Comparison of ENCODE assay signal across 7 mouse cellular contexts in the genomic region with DNA sequence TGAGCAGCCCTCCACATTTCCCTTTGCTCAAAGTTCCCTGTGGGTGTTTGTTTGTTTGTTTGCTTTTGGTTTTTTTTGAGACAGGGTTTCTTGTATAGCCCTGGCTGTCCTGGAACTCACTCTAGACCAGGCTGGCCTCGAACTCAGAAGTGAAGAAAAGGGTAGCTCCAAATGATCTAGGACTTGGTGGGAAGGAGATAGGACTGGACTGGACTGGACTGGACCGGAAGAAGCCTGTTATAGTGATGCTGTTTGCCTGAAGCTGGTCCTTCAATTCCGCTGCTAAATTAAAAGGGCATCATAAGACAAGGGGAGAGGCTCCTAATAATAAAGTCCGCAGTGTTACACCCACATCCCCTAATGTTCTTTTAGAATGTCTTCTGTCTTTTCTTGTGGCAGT. TPM values are rescaled to one million over a fixed set of nuclear protein-coding genes. Genes with fewer than 3 reads are reported as not detected.
A peak's percentile ranks its signal among the peaks of the same experiment; 100 is the strongest.
DNase-seq lines count a peak whose midpoint lies in the region; ATAC-seq and TF ChIP-seq lines count a peak whose summit lies in the region.

No protein-coding gene starts in this region.

- no peaks in the 10 kb centered on the region for H3K27me3 ChIP-seq in lung, embryonic 16.5 days (ENCODE audit: control insufficient read depth, insufficient read depth, low read depth, low read length)
- no peaks in the 10 kb centered on the region for H3K27me3 ChIP-seq in embryonic facial prominence, embryonic 13.5 days
- no peaks in the 10 kb centered on the region for H3K27me3 ChIP-seq in intestine, postnatal 0 days (replicated peaks; ENCODE audit: control insufficient read depth, insufficient read depth, low read length)
- H3K27me3 ChIP-seq in small intestine, adult 2 months (ENCODE audit: control insufficient read depth, insufficient read depth, low read length) = no peaks in the 10 kb centered on the region

- peak overlapping the region; percentile 69 for H3K4me3 ChIP-seq in lung, embryonic 16.5 days (ENCODE audit: low read length)
- peak overlapping the region; percentile 67 for H3K4me3 ChIP-seq in embryonic facial prominence, embryonic 13.5 days
- H3K4me3 ChIP-seq in intestine, postnatal 0 days (ENCODE audit: low read depth, low read length) = peak overlapping the region; percentile 61
- H3K4me3 ChIP-seq in small intestine, adult 2 months (ENCODE audit: low read depth, low read length) = peak overlapping the region; percentile 65

- WGBS in lung, embryonic 16.5 days = 50% methylated on average over 4 of the region's 4 CpGs
- 67% methylated on average over 4 of the region's 4 CpGs for WGBS in embryonic facial prominence, embryonic 13.5 days
- 70% methylated on average over 4 of the region's 4 CpGs for WGBS in intestine, postnatal 0 days
- WGBS in small intestine, adult 2 months = 52% methylated on average over 4 of the region's 4 CpGs

- H3K27ac ChIP-seq in lung, embryonic 16.5 days (ENCODE audit: low read length) = peak overlapping the region; percentile 98
- H3K27ac ChIP-seq in embryonic facial prominence, embryonic 13.5 days = peak overlapping the region; percentile 94
- H3K27ac ChIP-seq in intestine, postnatal 0 days (ENCODE audit: low read depth, low read length) = peak overlapping the region; percentile 97
- no peak overlapping the region for H3K27ac ChIP-seq in small intestine, adult 2 months (ENCODE audit: insufficient read depth, low read depth, low read length)

- DNase-seq in lung, postnatal 36 days = no peak
- no peak for DNase-seq in thymus, postnatal 36 days
- no peak for DNase-seq in layer of hippocampus, postnatal 25 days (ENCODE audit: extremely low spot score in 1 of 2, low spot score in 1 of 2)

- H3K4me2 ChIP-seq in lung, embryonic 16.5 days (ENCODE audit: low read depth, low read length) = peak overlapping the region; percentile 64
- peak overlapping the region; percentile 57 for H3K4me2 ChIP-seq in embryonic facial prominence, embryonic 13.5 days
- H3K4me2 ChIP-seq in intestine, postnatal 0 days (replicated peaks; ENCODE audit: low read depth) = peak overlapping the region; percentile 72

- TF ChIP-seq CTCF in intestine, postnatal 0 days (IDR thresholded peaks at IDR 0.05; ENCODE audit: low read depth) = no peak
- TF ChIP-seq CTCF in small intestine, adult 2 months (IDR thresholded peaks at IDR 0.05; ENCODE audit: extremely low read depth, insufficient read length, insufficient replicate concordance, low read depth, low read length) = no peak

- ATAC-seq in lung, embryonic 16.5 days (ENCODE audit: low read depth) = peak; percentile 9; the same call in 1 of the 2 replicates
- no peak for ATAC-seq in embryonic facial prominence, embryonic 13.5 days (ENCODE audit: insufficient number of reproducible peaks, insufficient read depth, low FRiP score, low TSS enrichment, low read depth)
- ATAC-seq in intestine, postnatal 0 days = peak; percentile 15; the same call in 1 of the 2 replicates

- H3K4me1 ChIP-seq in lung, embryonic 16.5 days (replicated peaks; ENCODE audit: control insufficient read depth, insufficient read depth, low read length) = peaks cover 9% of the 10 kb centered on the region
- H3K4me1 ChIP-seq in embryonic facial prominence, embryonic 13.5 days = 0 out of 2 replicates have a peak, but pooled peaks cover 6% of the 10 kb centered on the region
- no peaks in the 10 kb centered on the region for H3K4me1 ChIP-seq in intestine, postnatal 0 days (replicated peaks; ENCODE audit: control insufficient read depth, insufficient read depth, low read length)
- no peaks in the 10 kb centered on the region for H3K4me1 ChIP-seq in small intestine, adult 2 months (ENCODE audit: control insufficient read depth, insufficient read depth, insufficient read length, low read length)

- no peak for TF ChIP-seq POLR2A in small intestine, adult 2 months (IDR thresholded peaks at IDR 0.05; ENCODE audit: low read depth, low read length)

- peak overlapping the region; percentile 84 for H3K9ac ChIP-seq in lung, embryonic 16.5 days (ENCODE audit: low read length)
- peak overlapping the region; percentile 84 for H3K9ac ChIP-seq in embryonic facial prominence, embryonic 13.5 days
- peak overlapping the region; percentile 83 for H3K9ac ChIP-seq in intestine, postnatal 0 days (ENCODE audit: low read depth, low read length)

- 0 out of 2 replicates have a peak, but pooled peaks cover 5% of the 10 kb centered on the region for H3K9me3 ChIP-seq in lung, embryonic 16.5 days (ENCODE audit: control insufficient read depth, low read length)
- H3K9me3 ChIP-seq in embryonic facial prominence, embryonic 13.5 days = no peaks in the 10 kb centered on the region
- H3K9me3 ChIP-seq in intestine, postnatal 0 days (ENCODE audit: control insufficient read depth) = no peaks in the 10 kb centered on the region

- H3K36me3 ChIP-seq in lung, embryonic 16.5 days (ENCODE audit: control insufficient read depth, insufficient read depth, low read length) = peaks cover 13% of the 10 kb centered on the region; the same call in 1 of the 2 replicates
- peaks cover 4% of the 10 kb centered on the region; the same call in 1 of the 2 replicates for H3K36me3 ChIP-seq in embryonic facial prominence, embryonic 13.5 days
- peaks cover 5% of the 10 kb centered on the region; the same call in 1 of the 2 replicates for H3K36me3 ChIP-seq in intestine, postnatal 0 days (ENCODE audit: control insufficient read depth, insufficient read depth)
- H3K36me3 ChIP-seq in small intestine, adult 2 months (ENCODE audit: control insufficient read depth, insufficient read depth, low read length) = 0 out of 2 replicates have a peak, but pooled peaks cover 2% of the 10 kb centered on the region

RNA-seq across cellular contexts. Expression of gene Acot2, which starts 0.8 kb away (rescaled TPM):
- 40.9 and 43.6 TPM in 2 replicates for polyA plus RNA-seq in lung, embryonic 16.5 days (2015; fragmentation: Nextera tagmentation; extraction: Ambion mirVana)
- 20.8 and 22.9 TPM in 2 replicates for polyA plus RNA-seq in embryonic facial prominence, embryonic 13.5 days (2015; fragmentation: Nextera tagmentation; extraction: Ambion mirVana)
- 63.7 and 69.3 TPM in 2 replicates for polyA plus RNA-seq in intestine, postnatal 0 days (2015; fragmentation: Nextera tagmentation; extraction: Ambion mirVana)
- polyA plus RNA-seq in small intestine, adult 2 months (2012; rRNA removed) = 4.4 and 7.6 TPM in 2 replicates
- 10 to 100 TPM; 14.9 to 16.2 TPM for total RNA-seq in layer of hippocampus, postnatal 25 days (2021)

RNA-seq across cellular contexts. Expression of gene Heatr4, which starts 3.8 kb away (rescaled TPM):
- polyA plus RNA-seq in lung, embryonic 16.5 days (2015; fragmentation: Nextera tagmentation; extraction: Ambion mirVana) = not detected in 2 replicates
- polyA plus RNA-seq in embryonic facial prominence, embryonic 13.5 days (2015; fragmentation: Nextera tagmentation; extraction: Ambion mirVana) = not detected in 2 replicates
- 0.04 TPM in 1 of 2 replicates, not detected in the other for polyA plus RNA-seq in intestine, postnatal 0 days (2015; fragmentation: Nextera tagmentation; extraction: Ambion mirVana)
- not detected in 2 replicates for polyA plus RNA-seq in small intestine, adult 2 months (2012; rRNA removed)
- not detected for total RNA-seq in layer of hippocampus, postnatal 25 days (2021)

RNA-seq across cellular contexts. Expression of gene Acot1, which starts 20.8 kb away (rescaled TPM):
- polyA plus RNA-seq in lung, embryonic 16.5 days (2015; fragmentation: Nextera tagmentation; extraction: Ambion mirVana) = 82.2 and 86.7 TPM in 2 replicates
- polyA plus RNA-seq in embryonic facial prominence, embryonic 13.5 days (2015; fragmentation: Nextera tagmentation; extraction: Ambion mirVana) = 44.9 and 45.4 TPM in 2 replicates
- polyA plus RNA-seq in intestine, postnatal 0 days (2015; fragmentation: Nextera tagmentation; extraction: Ambion mirVana) = 251 and 267 TPM in 2 replicates
- polyA plus RNA-seq in small intestine, adult 2 months (2012; rRNA removed) = 2.7 and 2.9 TPM in 2 replicates
- 10 to 100 TPM; 25.6 to 30.9 TPM for total RNA-seq in layer of hippocampus, postnatal 25 days (2021)

RNA-seq across cellular contexts. Expression of gene Riox1, which starts 38.1 kb away (rescaled TPM):
- 8.1 and 8.9 TPM in 2 replicates for polyA plus RNA-seq in lung, embryonic 16.5 days (2015; fragmentation: Nextera tagmentation; extraction: Ambion mirVana)
- polyA plus RNA-seq in embryonic facial prominence, embryonic 13.5 days (2015; fragmentation: Nextera tagmentation; extraction: Ambion mirVana) = 12.8 and 15.1 TPM in 2 replicates
- polyA plus RNA-seq in intestine, postnatal 0 days (2015; fragmentation: Nextera tagmentation; extraction: Ambion mirVana) = 11.4 and 12.4 TPM in 2 replicates
- polyA plus RNA-seq in small intestine, adult 2 months (2012; rRNA removed) = 11.5 and 17.7 TPM in 2 replicates
- total RNA-seq in layer of hippocampus, postnatal 25 days (2021) = 10 to 100 TPM; 14.7 TPM

RNA-seq across cellular contexts. Expression of gene Acot4, which starts 49.7 kb away (rescaled TPM):
- 0.47 and 0.58 TPM in 2 replicates for polyA plus RNA-seq in lung, embryonic 16.5 days (2015; fragmentation: Nextera tagmentation; extraction: Ambion mirVana)
- polyA plus RNA-seq in embryonic facial prominence, embryonic 13.5 days (2015; fragmentation: Nextera tagmentation; extraction: Ambion mirVana) = 0.22 and 0.81 TPM in 2 replicates
- 45.2 and 53.8 TPM in 2 replicates for polyA plus RNA-seq in intestine, postnatal 0 days (2015; fragmentation: Nextera tagmentation; extraction: Ambion mirVana)
- polyA plus RNA-seq in small intestine, adult 2 months (2012; rRNA removed) = 7.7 and 34.2 TPM in 2 replicates
- total RNA-seq in layer of hippocampus, postnatal 25 days (2021) = 1 to 10 TPM; 2.5 to 4.0 TPM

Comparison
In these comparisons a context has a peak if more than half of its experiments do, and no peak if none do; other contexts are left out.
1. RNA of gene Acot1, which starts 20.8 kb away (polyA plus RNA-seq): 251 to 267 TPM in intestine, postnatal 0 days, 82.2 to 86.7 TPM in lung, embryonic 16.5 days and 44.9 to 45.4 TPM in embryonic facial prominence, embryonic 13.5 days; 2.7 to 2.9 TPM in small intestine, adult 2 months; every median in the first group is over 10 times any median in the second.
2. Peak in every context shown above with its lines, with median percentiles within 50 percentile points of each other: H3K4me2 ChIP-seq, H3K4me3 ChIP-seq and H3K9ac ChIP-seq.